Mouse (Mus musculus) ovary, adult 10 weeks (tissue): ENCODE measurements around the gene Rragb. TPM values are rescaled to one million over a fixed set of nuclear protein-coding genes. Genes with fewer than 3 reads are reported as not detected.

Experiments
- polyA plus RNA-seq: library from polyadenylated mRNA; stranded (reverse); fragments of 350-450 nt; fragmentation: Illumina TruSeq; extraction: RNeasy Lipid Tissue Mini Kit (QIAGEN cat#74804); gene quantifications from one replicate; pipeline ENCODE4 v1.2.3, GENCODE M21; 2014

Rragb gene
- polyA plus RNA-seq, result 30.7 TPM

DNA sequence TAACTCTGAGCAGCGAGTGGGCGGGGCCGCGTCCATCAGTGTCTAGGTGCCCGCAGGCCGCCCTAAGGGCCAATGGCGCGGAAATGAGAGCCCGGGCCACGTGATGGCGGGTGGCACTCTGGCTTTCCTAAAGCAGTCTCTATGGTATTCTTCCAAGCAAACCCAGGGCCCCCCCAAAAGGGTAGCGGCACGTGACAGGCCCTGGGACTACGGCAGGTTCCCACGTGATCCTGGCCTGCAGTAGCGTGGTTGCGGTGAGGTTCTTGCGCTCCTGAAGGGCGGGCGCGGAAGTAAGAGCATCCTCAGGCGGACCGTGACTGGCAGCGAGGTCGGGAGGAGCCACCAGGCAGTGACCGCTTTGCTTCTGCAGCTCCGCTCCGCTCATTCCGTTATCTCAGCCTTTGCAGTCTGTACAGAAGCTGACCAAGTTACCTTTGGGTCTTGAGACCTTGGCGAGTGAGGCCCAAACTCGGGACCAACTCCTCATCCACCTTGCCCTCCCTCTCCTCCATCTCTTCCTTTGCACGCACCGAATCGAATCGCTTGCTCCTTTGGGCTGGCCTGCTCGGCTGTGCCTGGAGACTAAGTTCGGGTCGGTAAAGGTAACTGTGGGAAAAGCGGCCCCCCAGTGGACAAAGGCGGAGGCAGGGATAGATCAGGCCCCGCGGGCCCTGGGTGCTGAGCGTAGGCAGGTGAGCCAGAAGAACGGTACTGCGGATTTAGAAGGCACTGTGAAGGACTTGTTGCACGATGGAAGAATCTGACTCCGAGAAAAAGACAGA, at the start of gene Rragb:
Rragb (plus strand) TSS at position 248 of the 782 bp plus-strand sequence.

DNA sequence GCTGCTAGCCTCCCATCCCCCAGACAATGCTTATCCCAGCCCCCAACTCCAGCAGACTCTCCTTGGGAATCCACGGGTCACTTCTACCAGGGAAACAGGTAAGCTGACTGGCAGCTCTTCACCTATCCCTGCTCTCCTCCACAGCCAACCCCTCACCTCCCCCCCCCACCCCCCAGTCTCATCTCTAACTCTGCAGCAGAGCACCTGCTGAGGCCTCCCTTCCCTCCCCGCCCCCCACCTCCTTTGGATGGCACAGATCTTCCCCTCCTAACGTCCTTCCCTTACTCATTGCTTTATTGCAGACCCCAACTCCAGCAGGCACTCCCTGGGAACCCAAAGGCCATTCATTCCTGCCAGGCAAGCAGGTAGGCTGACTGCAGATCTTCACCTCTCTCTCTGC, 21.3 kb upstream of the Rragb start, which contains the start of gene Foxr2:
Foxr2 (plus strand) TSS at position 301 of the 400 bp plus-strand sequence.

Other genes starting within 250 kb of the Rragb start
- gene Usp51, start 133.5 kb upstream of the Rragb start, polyA plus RNA-seq, result 3.7 TPM
- 42.0 TPM for gene Mageh1, start 102.4 kb upstream of the Rragb start, polyA plus RNA-seq
- gene Foxr2, start 21.2 kb upstream of the Rragb start, polyA plus RNA-seq, result not detected
- gene Klf8, start 97.5 kb downstream of the Rragb start, polyA plus RNA-seq, result 15.7 TPM